30 mouse cellular contexts compared by ENCODE assay signal in the genomic region with DNA sequence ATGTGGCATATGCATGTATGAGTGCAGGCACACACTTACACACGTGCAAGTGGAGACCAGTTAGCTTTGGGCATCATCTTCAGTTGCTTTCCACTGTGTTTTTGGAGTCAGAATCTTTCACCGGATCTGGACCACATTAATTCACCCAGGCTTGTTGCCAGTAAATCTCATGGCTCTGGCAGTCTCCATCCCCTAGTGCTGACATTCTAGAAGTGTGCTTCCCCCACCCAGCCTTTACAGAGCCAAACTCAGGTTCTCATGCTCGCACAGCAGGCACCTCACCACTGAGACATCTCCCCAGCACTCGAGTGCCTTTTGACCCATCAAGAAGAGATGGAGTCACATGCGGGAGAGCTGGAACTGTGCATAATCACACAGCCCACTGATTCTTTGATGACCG. TPM values are rescaled to one million over a fixed set of nuclear protein-coding genes. Genes with fewer than 3 reads are reported as not detected.
DNase-seq lines count a peak whose midpoint lies in the region; ATAC-seq and TF ChIP-seq lines count a peak whose summit lies in the region.
"Had no signal": no experiment of that assay in that cellular context is flagged by ENCODE, and none has a peak within 500 bp of the region (broad histone marks: within the 10 kb centered on the region; RNA-seq: fewer than 3 reads in every experiment).

No protein-coding gene starts in this region.

- no peak overlapping the region for H3K9ac ChIP-seq in heart, embryonic 11.5 days (ENCODE audit: low read depth, low read length)
- H3K9ac ChIP-seq: embryonic facial prominence, embryonic 12.5 days; hindbrain, embryonic 13.5 days; kidney, embryonic 15.5 days; limb, embryonic 13.5 days; liver, embryonic 12.5 days; liver, postnatal 0 days had no signal

- no peak for TF ChIP-seq POLR2A in cerebellum, adult 2 months (IDR thresholded peaks at IDR 0.05; ENCODE audit: borderline replicate concordance, insufficient read depth, low read length)

- H3K27ac ChIP-seq in cerebellum, adult 2 months (ENCODE audit: insufficient read depth, low read length) = peak overlapping the region; percentile 58; the same call in 1 of the 2 replicates
- H3K27ac ChIP-seq in heart, embryonic 11.5 days (ENCODE audit: low read depth, low read length) = no peak overlapping the region
- H3K27ac ChIP-seq: embryonic facial prominence, embryonic 12.5 days; heart, embryonic 10.5 days; hindbrain, embryonic 13.5 days; kidney, embryonic 15.5 days; limb, embryonic 13.5 days; liver, embryonic 12.5 days had no signal

- peak; percentile 59 to 80 for DNase-seq in cerebellum, adult 2 months
- DNase-seq in cerebellum, postnatal 4 days (ENCODE audit: low spot score in 2 of 2) = no peak
- DNase-seq in left cerebral cortex, postnatal 4 days = peak; percentile 27
- DNase-seq in left cerebral cortex, adult 11 months (ENCODE audit: low spot score) = no peak
- peak; percentile 61 for DNase-seq in cerebellum, adult 9-11 months
- DNase-seq in fibroblast of lung, adult 2 months (ENCODE audit: low read depth) = peak; percentile 24
- no peak for DNase-seq in kidney, postnatal 4 days
- DNase-seq: adrenal gland, postnatal 25 days; gastrocnemius, postnatal 25 days; heart, adult 11 months; heart, postnatal 36 days; kidney, adult 18-20 months; kidney, postnatal 25 days; liver, postnatal 0 days; lung, postnatal 36 days; right cerebral cortex, adult 18-20 months; spleen, adult 18-20 months; thymus, postnatal 25 days had no signal

- H3K9me3 ChIP-seq in heart, embryonic 11.5 days (replicated peaks; ENCODE audit: control insufficient read depth, low read length) = no peaks in the 10 kb centered on the region
- H3K9me3 ChIP-seq: embryonic facial prominence, embryonic 12.5 days; heart, embryonic 10.5 days; hindbrain, embryonic 13.5 days; kidney, embryonic 15.5 days; limb, embryonic 13.5 days; liver, embryonic 12.5 days had no signal

- no peaks in the 10 kb centered on the region for H3K27me3 ChIP-seq in cerebellum, adult 2 months (ENCODE audit: control insufficient read depth, insufficient read depth, low read length)
- H3K27me3 ChIP-seq in heart, embryonic 11.5 days (ENCODE audit: control insufficient read depth, insufficient read depth, low read length) = no peaks in the 10 kb centered on the region
- H3K27me3 ChIP-seq: embryonic facial prominence, embryonic 12.5 days; hindbrain, embryonic 13.5 days; kidney, embryonic 15.5 days; limb, embryonic 13.5 days; liver, embryonic 12.5 days had no signal

- H3K4me3 ChIP-seq in cerebellum, adult 2 months (replicated peaks; ENCODE audit: insufficient read depth, low read depth, low read length) = no peak overlapping the region
- H3K4me3 ChIP-seq in heart, embryonic 11.5 days (ENCODE audit: low read depth, low read length) = no peak overlapping the region
- H3K4me3 ChIP-seq: embryonic facial prominence, embryonic 12.5 days; erythroblast, embryonic 14.5 days; heart, embryonic 10.5 days; hindbrain, embryonic 13.5 days; kidney, embryonic 15.5 days; limb, embryonic 13.5 days; liver, embryonic 12.5 days had no signal

- no peaks in the 10 kb centered on the region for H3K36me3 ChIP-seq in heart, embryonic 11.5 days (ENCODE audit: control insufficient read depth, insufficient read depth, low read length)
- H3K36me3 ChIP-seq: embryonic facial prominence, embryonic 12.5 days; heart, embryonic 10.5 days; hindbrain, embryonic 13.5 days; liver, embryonic 12.5 days had no signal

- no peak for ATAC-seq in heart, embryonic 11.5 days (replicated peaks; ENCODE audit: insufficient number of reproducible peaks, low FRiP score, low TSS enrichment)
- ATAC-seq: forebrain, embryonic 14.5 days; liver, embryonic 12.5 days; liver, postnatal 0 days; midbrain, embryonic 16.5 days had no signal

- TF ChIP-seq CTCF in cerebellum, adult 2 months (IDR thresholded peaks at IDR 0.05; ENCODE audit: borderline replicate concordance, insufficient read depth, low read depth, low read length) = no peak

- intact Hi-C loops in left cerebral cortex, postnatal 4 days (cut with DNase I) = no loop called here

- WGBS in cerebellum, adult 2 months = 12% methylated on average over 6 of the region's 6 CpGs
- 77% methylated on average over 6 of the region's 6 CpGs for WGBS in heart, embryonic 11.5 days (ENCODE audit: insufficient replicate concordance)

- H3K4me2 ChIP-seq in heart, embryonic 11.5 days = no peak overlapping the region
- H3K4me2 ChIP-seq: embryonic facial prominence, embryonic 12.5 days; hindbrain, embryonic 13.5 days; kidney, embryonic 15.5 days; limb, embryonic 13.5 days; liver, embryonic 12.5 days; midbrain, embryonic 11.5 days had no signal

- H3K4me1 ChIP-seq in cerebellum, adult 2 months (ENCODE audit: control insufficient read depth, insufficient read depth, low read length) = peaks cover 66% of the 10 kb centered on the region
- no peaks in the 10 kb centered on the region for H3K4me1 ChIP-seq in heart, embryonic 11.5 days (ENCODE audit: control insufficient read depth, insufficient read depth, low read length)
- H3K4me1 ChIP-seq: embryonic facial prominence, embryonic 12.5 days; heart, embryonic 10.5 days; hindbrain, embryonic 13.5 days; kidney, embryonic 15.5 days; liver, embryonic 12.5 days had no signal

RNA-seq across cellular contexts. Expression of gene Kcnk1, which starts 37.8 kb away (rescaled TPM):
- 206 and 213 TPM in 2 replicates for polyA plus RNA-seq in cerebellum, adult 2 months (2012; rRNA removed)
- total RNA-seq in left cerebral cortex, postnatal 4 days (2021) = 10 to 100 TPM; 25.1 to 26.1 TPM
- polyA plus RNA-seq in heart, embryonic 11.5 days (2014; fragmentation: Nextera tagmentation; extraction: Ambion mirVana) = 2.3 and 4.0 TPM in 2 replicates
- total RNA-seq: MEL had no signal
- polyA plus RNA-seq: erythroblast, embryonic 14.5 days had no signal

Comparison
In these comparisons a context has a peak if more than half of its experiments do, and no peak if none do; other contexts are left out.
1. DNase-seq: peak in cerebellum, adult 2 months (2 of 2), left cerebral cortex, postnatal 4 days (single experiment), cerebellum, adult 9-11 months (single experiment) and fibroblast of lung, adult 2 months (single experiment); none in cerebellum, postnatal 4 days (0 of 2), left cerebral cortex, adult 11 months (single experiment) and kidney, postnatal 4 days (0 of 2).
2. RNA of gene Kcnk1, which starts 37.8 kb away (polyA plus RNA-seq): 206 to 213 TPM in cerebellum, adult 2 months; 2.3 to 4.0 TPM in heart, embryonic 11.5 days; every median in the first group is over 10 times any median in the second.